Mouse (Mus musculus) heart, postnatal 0 days (tissue): Measurements from ENCODE around the gene Agr3.

Source experiments
- CTCF ChIP-seq: IDR thresholded peaks from 2 replicates; pipeline ENCODE4 v1.5.1; 2016; ENCODE audit warnings: antibody characterized with exemption, control low read depth, low read depth
- EP300 ChIP-seq: IDR thresholded peaks from 2 replicates; pipeline ENCODE4 v1.6.1; 2016; ENCODE audit warnings: antibody characterized with exemption, low read depth

- TF ChIP-seq CTCF (no peak), EP300 (no peak)
Observed at GRCm38 (mm10) chr12:35966768-35967141, 41.3 kb downstream of the Agr3 start.
